Mouse (Mus musculus): Measurements from ENCODE around the gene Lsm3.

Gene Lsm3

DNA sequence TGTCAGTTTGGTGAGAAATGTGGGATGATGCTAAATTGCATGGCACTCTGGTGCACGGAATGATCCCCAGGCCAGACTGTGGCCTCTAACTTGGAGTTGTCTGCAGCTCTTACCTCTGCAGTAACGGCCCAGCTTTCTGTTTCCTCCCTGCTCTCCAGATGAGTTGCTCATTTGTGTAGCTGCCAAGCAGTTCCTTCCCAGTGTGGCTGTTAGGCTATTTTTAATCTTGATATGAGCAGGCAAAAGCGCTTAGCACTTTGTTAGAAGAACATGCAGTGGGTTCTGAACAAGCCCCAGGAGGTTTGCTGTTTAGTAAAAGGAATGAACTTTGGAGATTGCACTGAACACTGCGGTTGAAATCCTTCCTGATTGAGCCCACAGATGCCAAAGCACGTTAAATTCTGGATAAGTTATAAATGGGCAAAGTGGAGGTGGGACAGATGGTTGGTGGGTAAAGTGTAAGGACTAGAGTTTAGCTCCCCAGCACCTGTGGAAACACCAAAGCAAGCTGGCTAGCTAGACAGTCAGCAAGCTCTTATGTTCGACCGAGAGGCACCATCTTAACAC, 2.8 kb downstream of the Lsm3 start:
- Histone ChIP-seq H3K4me1 (replicated peaks; ENCODE audit: low read depth, low read length) (peaks cover 30% of the 10 kb centered on the region), H3K9me3 (ENCODE audit: low read length) (no peaks in the 10 kb centered on the region), H3K36me3 (ENCODE audit: insufficient read depth, low read length) (peaks cover 66% of the 10 kb centered on the region), H3K27me3 (ENCODE audit: insufficient read depth, low read length) (no peaks in the 10 kb centered on the region), H3K4me3 (replicated peaks; ENCODE audit: low read length) (no peak overlapping the region)
- TF ChIP-seq CTCF (conservative IDR thresholded peaks at IDR 0.05; ENCODE audit: low read length) (no peak), POU5F1 (IDR thresholded peaks at IDR 0.05; ENCODE audit: borderline replicate concordance, low read length) (no peak), NANOG (IDR thresholded peaks at IDR 0.05; ENCODE audit: borderline replicate concordance, low read length) (no peak)

DNA sequence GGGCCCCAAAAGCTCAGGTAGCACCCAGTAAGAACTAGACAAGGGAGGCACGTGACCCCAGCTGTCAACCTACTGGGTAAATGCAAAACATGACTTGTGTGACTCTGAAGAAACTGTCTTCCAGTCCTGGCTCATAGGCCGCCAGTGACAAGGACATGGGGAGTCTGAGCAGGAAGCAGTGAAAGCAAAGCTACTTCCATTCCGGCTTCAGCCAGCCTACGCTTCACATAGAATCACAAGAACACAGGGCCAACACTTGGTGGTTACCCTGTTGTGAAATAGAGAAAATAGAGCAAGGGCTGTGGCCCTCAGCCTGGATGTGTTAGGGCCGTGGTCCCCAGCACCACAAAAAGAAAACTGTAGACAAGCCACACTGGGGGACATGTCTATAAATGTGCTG, 7.1 kb downstream of the Lsm3 start:
- TF ChIP-seq NANOG (IDR thresholded peaks at IDR 0.05; ENCODE audit: borderline replicate concordance, low read length) (no peak), POU5F1 (IDR thresholded peaks at IDR 0.05; ENCODE audit: borderline replicate concordance, low read length) (no peak), CTCF (conservative IDR thresholded peaks at IDR 0.05; ENCODE audit: low read length) (no peak)
- no peaks in the 10 kb centered on the region for H3K9me3 ChIP-seq (ENCODE audit: low read length)
- H3K4me1 ChIP-seq (replicated peaks; ENCODE audit: low read depth, low read length), result peaks cover 7% of the 10 kb centered on the region; the same call in 1 of the 2 replicates
- no peak overlapping the region for H3K4me3 ChIP-seq (replicated peaks; ENCODE audit: low read length)
- H3K36me3 ChIP-seq (ENCODE audit: insufficient read depth, low read length), result peaks cover 88% of the 10 kb centered on the region
- no peaks in the 10 kb centered on the region for H3K27me3 ChIP-seq (ENCODE audit: insufficient read depth, low read length)

DNA sequence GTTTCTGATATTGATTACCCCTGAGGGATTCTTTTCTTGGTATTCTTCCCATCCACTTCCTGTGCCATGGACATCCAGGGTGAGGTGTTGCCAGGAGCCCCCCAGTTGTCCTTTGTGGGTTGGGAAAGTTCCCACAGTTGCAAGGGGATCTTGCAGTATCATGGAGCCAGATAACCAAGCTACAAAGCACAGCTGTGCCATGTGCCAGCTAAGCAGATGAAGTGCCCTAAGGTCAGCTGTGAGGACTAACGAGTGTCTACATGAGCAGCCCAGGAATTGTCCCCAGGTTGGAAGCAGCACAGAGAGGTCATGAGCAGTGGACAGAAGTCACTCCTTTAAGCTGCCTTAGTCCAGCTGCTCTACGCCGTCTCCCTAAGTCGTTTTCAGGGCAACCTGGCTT, 9.8 kb downstream of the Lsm3 start:
- TF ChIP-seq CTCF (conservative IDR thresholded peaks at IDR 0.05; ENCODE audit: low read length) (no peak), NANOG (IDR thresholded peaks at IDR 0.05; ENCODE audit: borderline replicate concordance, low read length) (no peak), POU5F1 (IDR thresholded peaks at IDR 0.05; ENCODE audit: borderline replicate concordance, low read length) (no peak)
- H3K27me3 ChIP-seq (ENCODE audit: insufficient read depth, low read length), result no peaks in the 10 kb centered on the region
- H3K4me3 ChIP-seq (replicated peaks; ENCODE audit: low read length), result no peak overlapping the region

DNA sequence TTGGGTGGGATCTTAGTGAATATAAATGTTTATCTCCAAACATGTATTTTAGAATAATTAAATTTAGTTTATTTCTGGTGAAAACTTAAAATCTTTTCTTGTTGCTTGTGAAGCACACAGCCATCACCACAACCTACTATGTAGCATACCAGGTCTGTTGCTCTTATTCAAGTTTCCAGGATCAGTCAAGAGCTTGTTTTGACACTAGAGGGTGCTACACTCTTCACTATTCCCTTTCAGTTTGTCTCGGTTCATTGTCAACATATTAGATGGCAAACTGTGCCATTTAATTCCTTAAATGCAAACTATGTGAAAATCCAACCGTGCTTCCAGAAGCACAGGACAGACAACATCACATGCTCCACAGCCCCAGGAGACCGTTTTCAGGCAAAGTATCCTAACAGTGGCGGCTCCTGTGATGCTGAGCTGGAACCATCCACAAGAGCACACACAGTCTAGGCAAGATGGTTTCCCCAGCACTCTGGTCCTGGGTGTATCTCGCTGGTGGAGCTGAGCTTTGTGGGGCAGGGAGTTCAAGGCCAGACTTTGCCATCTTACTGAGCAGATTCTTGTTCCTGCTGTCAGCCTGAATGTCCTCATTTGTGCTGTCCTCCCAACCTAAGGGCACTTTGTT, 11.6 kb downstream of the Lsm3 start:
- peaks cover 53% of the 10 kb centered on the region for H3K36me3 ChIP-seq (ENCODE audit: insufficient read depth, low read length)
- peaks cover 8% of the 10 kb centered on the region; the same call in 1 of the 2 replicates for H3K4me1 ChIP-seq (replicated peaks; ENCODE audit: low read depth, low read length)
- peak; percentile 43 for TF ChIP-seq CTCF (conservative IDR thresholded peaks at IDR 0.05; ENCODE audit: low read length)
- no peak for TF ChIP-seq NANOG (IDR thresholded peaks at IDR 0.05; ENCODE audit: borderline replicate concordance, low read length)
- no peak for TF ChIP-seq POU5F1 (IDR thresholded peaks at IDR 0.05; ENCODE audit: borderline replicate concordance, low read length)
- no peaks in the 10 kb centered on the region for H3K27me3 ChIP-seq (ENCODE audit: insufficient read depth, low read length)
- no peak overlapping the region for H3K4me3 ChIP-seq (replicated peaks; ENCODE audit: low read length)
- H3K9me3 ChIP-seq (ENCODE audit: low read length), result no peaks in the 10 kb centered on the region

More for the DNA sequence above, 9.8 kb downstream of the Lsm3 start:
- Histone ChIP-seq H3K36me3 (ENCODE audit: insufficient read depth, low read length) (peaks cover 71% of the 10 kb centered on the region), H3K4me1 (replicated peaks; ENCODE audit: low read depth, low read length) (peaks cover 8% of the 10 kb centered on the region; the same call in 1 of the 2 replicates), H3K9me3 (ENCODE audit: low read length) (no peaks in the 10 kb centered on the region)

DNA sequence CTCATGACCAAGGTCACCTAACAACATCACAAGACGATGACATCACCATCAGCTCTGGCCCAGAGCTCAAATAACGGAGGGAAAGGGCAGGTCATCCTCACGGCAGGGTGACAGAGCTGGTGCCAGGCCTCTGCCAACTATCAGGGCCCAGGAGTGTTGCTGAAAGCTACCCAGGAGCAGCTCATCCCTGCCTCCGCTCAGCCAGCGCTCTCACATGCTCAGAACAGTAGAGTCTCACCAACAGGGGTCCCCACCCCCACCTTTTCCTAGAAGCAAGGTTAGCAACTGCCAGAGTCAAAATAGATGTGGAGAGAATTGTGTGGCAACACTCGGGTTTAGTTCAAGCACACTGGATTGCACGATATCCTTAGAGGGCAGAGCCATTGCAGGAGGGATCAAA, 12.5 kb downstream of the Lsm3 start:
- H3K4me1 ChIP-seq (replicated peaks; ENCODE audit: low read depth, low read length), result peaks cover 12% of the 10 kb centered on the region
- H3K27me3 ChIP-seq (ENCODE audit: insufficient read depth, low read length), result no peaks in the 10 kb centered on the region; the same call in 1 of the 2 replicates
- H3K9me3 ChIP-seq (ENCODE audit: low read length), result no peaks in the 10 kb centered on the region
- TF ChIP-seq POU5F1 (IDR thresholded peaks at IDR 0.05; ENCODE audit: borderline replicate concordance, low read length) (no peak), NANOG (IDR thresholded peaks at IDR 0.05; ENCODE audit: borderline replicate concordance, low read length) (no peak), CTCF (conservative IDR thresholded peaks at IDR 0.05; ENCODE audit: low read length) (no peak)
- peaks cover 44% of the 10 kb centered on the region for H3K36me3 ChIP-seq (ENCODE audit: insufficient read depth, low read length)
- no peak overlapping the region for H3K4me3 ChIP-seq (replicated peaks; ENCODE audit: low read length)

DNA sequence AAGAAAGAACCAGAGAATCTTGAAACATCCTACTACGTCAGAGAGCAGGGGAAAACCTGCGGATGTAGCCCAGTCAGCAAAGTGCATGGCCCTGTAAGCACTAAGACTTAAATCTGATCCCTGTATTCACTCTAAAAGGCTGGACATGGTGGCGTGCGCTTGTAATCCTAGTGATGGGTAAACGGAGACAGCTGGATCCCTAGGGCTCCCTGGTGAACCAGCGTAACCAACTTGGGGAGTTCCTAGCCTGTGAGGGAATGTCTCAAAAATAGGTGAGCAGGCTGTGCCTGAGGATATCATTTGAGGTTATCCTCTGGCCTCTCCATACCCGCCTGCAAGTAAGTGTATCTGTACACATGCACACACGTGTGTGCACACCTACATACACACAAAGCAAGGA, 14.9 kb downstream of the Lsm3 start:
- Histone ChIP-seq H3K4me1 (replicated peaks; ENCODE audit: low read depth, low read length) (peaks cover 17% of the 10 kb centered on the region), H3K9me3 (ENCODE audit: low read length) (no peaks in the 10 kb centered on the region), H3K4me3 (replicated peaks; ENCODE audit: low read length) (no peak overlapping the region), H3K36me3 (ENCODE audit: insufficient read depth, low read length) (peaks cover 21% of the 10 kb centered on the region; the same call in 1 of the 2 replicates), H3K27me3 (ENCODE audit: insufficient read depth, low read length) (peaks cover 4% of the 10 kb centered on the region; the same call in 1 of the 2 replicates)
- TF ChIP-seq POU5F1 (IDR thresholded peaks at IDR 0.05; ENCODE audit: borderline replicate concordance, low read length) (no peak), CTCF (conservative IDR thresholded peaks at IDR 0.05; ENCODE audit: low read length) (no peak), NANOG (IDR thresholded peaks at IDR 0.05; ENCODE audit: borderline replicate concordance, low read length) (no peak)

DNA sequence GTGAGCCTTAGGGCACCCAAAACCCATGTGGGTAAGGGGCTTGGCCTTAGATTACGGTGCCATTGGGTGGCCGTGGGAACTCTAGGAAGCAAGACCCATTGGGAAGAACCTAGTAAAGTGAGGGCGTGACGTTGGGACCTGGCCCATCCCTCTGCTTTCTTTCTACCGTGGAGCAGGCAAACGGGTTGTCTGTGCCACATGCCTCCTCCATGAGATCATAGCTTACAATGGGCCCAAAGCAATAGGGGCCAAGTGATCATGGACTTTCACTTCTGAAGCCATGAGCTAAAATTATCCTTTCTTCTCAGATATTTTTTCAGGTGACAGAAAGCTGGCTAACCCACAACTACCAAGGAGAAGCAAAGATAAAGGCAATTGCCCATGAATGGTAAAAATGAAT, 15.5 kb downstream of the Lsm3 start:
- H3K4me1 ChIP-seq (replicated peaks; ENCODE audit: low read depth, low read length), result peaks cover 17% of the 10 kb centered on the region
- no peak for TF ChIP-seq POU5F1 (IDR thresholded peaks at IDR 0.05; ENCODE audit: borderline replicate concordance, low read length)
- no peak for TF ChIP-seq NANOG (IDR thresholded peaks at IDR 0.05; ENCODE audit: borderline replicate concordance, low read length)
- TF ChIP-seq CTCF (conservative IDR thresholded peaks at IDR 0.05; ENCODE audit: low read length), result no peak
- H3K27me3 ChIP-seq (ENCODE audit: insufficient read depth, low read length), result peaks cover 4% of the 10 kb centered on the region; the same call in 1 of the 2 replicates
- H3K4me3 ChIP-seq (replicated peaks; ENCODE audit: low read length), result no peak overlapping the region
- H3K36me3 ChIP-seq (ENCODE audit: insufficient read depth, low read length), result peaks cover 15% of the 10 kb centered on the region; the same call in 1 of the 2 replicates
- no peaks in the 10 kb centered on the region for H3K9me3 ChIP-seq (ENCODE audit: low read length)

GRCm38 (mm10) chr6:91532661-91533060, 16.9 kb downstream of the Lsm3 start:
- H3K4me3 ChIP-seq (replicated peaks; ENCODE audit: low read length), result no peak overlapping the region
- TF ChIP-seq CTCF (conservative IDR thresholded peaks at IDR 0.05; ENCODE audit: low read length) (no peak), POU5F1 (IDR thresholded peaks at IDR 0.05; ENCODE audit: borderline replicate concordance, low read length) (no peak), NANOG (IDR thresholded peaks at IDR 0.05; ENCODE audit: borderline replicate concordance, low read length) (no peak)

More at GRCm38 (mm10) chr6:91532661-91533060, 16.9 kb downstream of the Lsm3 start:
- Histone ChIP-seq H3K36me3 (ENCODE audit: insufficient read depth, low read length) (peaks cover 10% of the 10 kb centered on the region; the same call in 1 of the 2 replicates), H3K27me3 (ENCODE audit: insufficient read depth, low read length) (peaks cover 4% of the 10 kb centered on the region; the same call in 1 of the 2 replicates), H3K9me3 (ENCODE audit: low read length) (no peaks in the 10 kb centered on the region), H3K4me1 (replicated peaks; ENCODE audit: low read depth, low read length) (peaks cover 15% of the 10 kb centered on the region)

Measured in E14TG2a.4 (cell line).